8 mouse cellular contexts compared by ENCODE assay signal in the genomic region with DNA sequence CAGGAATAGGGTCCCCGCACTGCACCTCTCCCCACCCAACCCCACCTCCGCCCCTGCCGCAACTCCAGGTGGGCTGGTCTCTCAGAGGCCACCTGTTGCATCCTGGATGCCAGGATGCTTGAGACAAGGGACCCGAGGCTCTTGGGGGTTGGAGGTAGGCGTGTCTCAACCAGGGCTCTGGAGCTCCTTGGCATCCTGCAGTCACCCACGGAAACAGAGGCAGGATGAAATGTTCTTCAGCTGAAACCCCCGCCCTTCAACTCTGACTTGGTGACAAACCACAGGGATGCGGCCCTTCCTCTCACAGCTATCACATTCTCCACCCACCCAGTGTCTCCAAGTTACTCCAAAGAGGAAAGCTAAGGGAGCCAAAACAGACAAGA. TPM values are rescaled to one million over a fixed set of nuclear protein-coding genes. Genes with fewer than 3 reads are reported as not detected.
DNase-seq lines count a peak whose midpoint lies in the region; ATAC-seq lines count a peak whose summit lies in the region.

No protein-coding gene starts in this region.

- WGBS in neural tube, embryonic 11.5 days, result 5% methylated on average over 8 of the region's 8 CpGs
- WGBS in forebrain, embryonic 14.5 days, result 12% methylated on average over 7 of the region's 8 CpGs
- WGBS in limb, embryonic 12.5 days, result 9% methylated on average over 8 of the region's 8 CpGs
- 13% methylated on average over 8 of the region's 8 CpGs for WGBS in stomach, embryonic 14.5 days

- H3K4me3 ChIP-seq in neural tube, embryonic 11.5 days (ENCODE audit: low read depth, low read length), result peak overlapping the region; percentile 52
- peak overlapping the region; percentile 60 for H3K4me3 ChIP-seq in forebrain, embryonic 14.5 days (ENCODE audit: low read depth, low read length)
- H3K4me3 ChIP-seq in limb, embryonic 12.5 days (replicated peaks), result peak overlapping the region; percentile 83
- H3K4me3 ChIP-seq in stomach, embryonic 14.5 days (ENCODE audit: low read depth, low read length), result peak overlapping the region; percentile 72

- intact Hi-C loops in left cerebral cortex, postnatal 14 days (cut with DNase I), result no loop called here

- H3K27ac ChIP-seq in neural tube, embryonic 11.5 days (ENCODE audit: low read depth, low read length), result no peak overlapping the region
- H3K27ac ChIP-seq in forebrain, embryonic 14.5 days (ENCODE audit: low read depth, low read length), result no peak overlapping the region
- H3K27ac ChIP-seq in limb, embryonic 12.5 days, result no peak overlapping the region
- H3K27ac ChIP-seq in stomach, embryonic 14.5 days (ENCODE audit: low read length), result no peak overlapping the region

- no peaks in the 10 kb centered on the region for H3K9me3 ChIP-seq in neural tube, embryonic 11.5 days (ENCODE audit: control insufficient read depth, low read length)
- no peaks in the 10 kb centered on the region for H3K9me3 ChIP-seq in forebrain, embryonic 14.5 days (replicated peaks; ENCODE audit: control insufficient read depth, low read length)
- H3K9me3 ChIP-seq in limb, embryonic 12.5 days, result no peaks in the 10 kb centered on the region
- no peaks in the 10 kb centered on the region for H3K9me3 ChIP-seq in stomach, embryonic 14.5 days (ENCODE audit: control insufficient read depth, low read depth, low read length)

- H3K4me2 ChIP-seq in neural tube, embryonic 11.5 days (ENCODE audit: low read depth), result peak overlapping the region; percentile 94
- H3K4me2 ChIP-seq in forebrain, embryonic 14.5 days (ENCODE audit: low read length), result peak overlapping the region; percentile 100
- H3K4me2 ChIP-seq in limb, embryonic 12.5 days, result peak overlapping the region; percentile 97
- peak overlapping the region; percentile 98 for H3K4me2 ChIP-seq in stomach, embryonic 14.5 days (replicated peaks; ENCODE audit: low read depth, low read length)

- peaks cover 13% of the 10 kb centered on the region for H3K27me3 ChIP-seq in neural tube, embryonic 11.5 days (ENCODE audit: control insufficient read depth, insufficient read depth, low read length)
- peaks cover 17% of the 10 kb centered on the region for H3K27me3 ChIP-seq in forebrain, embryonic 14.5 days (replicated peaks; ENCODE audit: control insufficient read depth, insufficient read depth, low read length)
- H3K27me3 ChIP-seq in limb, embryonic 12.5 days, result peaks cover 34% of the 10 kb centered on the region
- no peaks in the 10 kb centered on the region; the same call in 1 of the 2 replicates for H3K27me3 ChIP-seq in stomach, embryonic 14.5 days (ENCODE audit: control insufficient read depth, insufficient read depth, low read length)

- no peak for ATAC-seq in neural tube, embryonic 11.5 days (ENCODE audit: insufficient read depth, low FRiP score, low TSS enrichment)
- ATAC-seq in forebrain, embryonic 14.5 days, result no peak; the same call in 1 of the 2 replicates
- no peak for ATAC-seq in limb, embryonic 12.5 days (ENCODE audit: insufficient number of reproducible peaks, insufficient read depth, low FRiP score, low TSS enrichment, low read depth)
- no peak for ATAC-seq in stomach, embryonic 14.5 days (ENCODE audit: insufficient number of reproducible peaks, insufficient read depth, low FRiP score, low read depth)

- H3K9ac ChIP-seq in neural tube, embryonic 11.5 days (ENCODE audit: low read length), result peak overlapping the region; percentile 62; the same call in 1 of the 2 replicates
- peak overlapping the region; percentile 66 for H3K9ac ChIP-seq in forebrain, embryonic 14.5 days (ENCODE audit: low read length)
- H3K9ac ChIP-seq in limb, embryonic 12.5 days (replicated peaks), result peak overlapping the region; percentile 86; the same call in 1 of the 2 replicates
- peak overlapping the region; percentile 66 for H3K9ac ChIP-seq in stomach, embryonic 14.5 days (replicated peaks; ENCODE audit: low read depth, low read length)

- H3K36me3 ChIP-seq in neural tube, embryonic 11.5 days (ENCODE audit: control insufficient read depth, insufficient read depth, low read length), result no peaks in the 10 kb centered on the region
- no peaks in the 10 kb centered on the region for H3K36me3 ChIP-seq in forebrain, embryonic 14.5 days (ENCODE audit: control insufficient read depth, insufficient read depth, low read length)
- no peaks in the 10 kb centered on the region for H3K36me3 ChIP-seq in limb, embryonic 12.5 days
- H3K36me3 ChIP-seq in stomach, embryonic 14.5 days (ENCODE audit: control insufficient read depth, insufficient read depth, low read length), result no peaks in the 10 kb centered on the region

- 0 out of 2 replicates have a peak, but pooled peaks cover 3% of the 10 kb centered on the region for H3K4me1 ChIP-seq in neural tube, embryonic 11.5 days (ENCODE audit: control insufficient read depth, insufficient read depth, low read length)
- peaks cover 6% of the 10 kb centered on the region for H3K4me1 ChIP-seq in forebrain, embryonic 14.5 days (ENCODE audit: control insufficient read depth, insufficient read depth, low read length)
- H3K4me1 ChIP-seq in limb, embryonic 12.5 days (replicated peaks), result peaks cover 24% of the 10 kb centered on the region
- H3K4me1 ChIP-seq in stomach, embryonic 14.5 days (ENCODE audit: control insufficient read depth, insufficient read depth, low read length), result peaks cover 5% of the 10 kb centered on the region; the same call in 1 of the 2 replicates

- no peak for DNase-seq in neural tube, embryonic 11.5 days (ENCODE audit: low spot score)
- DNase-seq in neural tube, embryonic 10.5 days (ENCODE audit: extremely low spot score, low spot score), result no peak
- peak; percentile 16 for DNase-seq in forebrain, embryonic 14.5 days (ENCODE audit: low spot score)
- no peak for DNase-seq in cerebellum, adult 11 months
- DNase-seq in layer of hippocampus, adult 9-10 months (ENCODE audit: low spot score), result no peak
- DNase-seq in left cerebral cortex, postnatal 14 days (ENCODE audit: low spot score in 2 of 2), result no peak

RNA-seq across cellular contexts. Expression of a gene that starts 1.0 kb away (rescaled TPM):
- polyA plus RNA-seq in neural tube, embryonic 11.5 days (2014; fragmentation: Nextera tagmentation; extraction: Ambion mirVana), result 0.31 and 0.41 TPM in 2 replicates
- 0.36 and 0.52 TPM in 2 replicates for polyA plus RNA-seq in forebrain, embryonic 14.5 days (2014; fragmentation: Nextera tagmentation; extraction: Ambion mirVana)
- polyA plus RNA-seq in limb, embryonic 12.5 days (2016; fragmentation: Nextera tagmentation; extraction: Ambion mirVana), result 1.9 and 3.0 TPM in 2 replicates
- polyA plus RNA-seq in stomach, embryonic 14.5 days (2014; fragmentation: Nextera tagmentation; extraction: Ambion mirVana), result 2.4 and 3.1 TPM in 2 replicates
- 1 to 10 TPM; 3.1 to 4.1 TPM for total RNA-seq in left cerebral cortex, postnatal 14 days (2021)

RNA-seq across cellular contexts. Expression of a gene that starts 36.6 kb away (rescaled TPM):
- 1.3 and 2.1 TPM in 2 replicates for polyA plus RNA-seq in neural tube, embryonic 11.5 days (2014; fragmentation: Nextera tagmentation; extraction: Ambion mirVana)
- 1.6 and 2.0 TPM in 2 replicates for polyA plus RNA-seq in forebrain, embryonic 14.5 days (2014; fragmentation: Nextera tagmentation; extraction: Ambion mirVana)
- 3.5 and 3.7 TPM in 2 replicates for polyA plus RNA-seq in limb, embryonic 12.5 days (2016; fragmentation: Nextera tagmentation; extraction: Ambion mirVana)
- polyA plus RNA-seq in stomach, embryonic 14.5 days (2014; fragmentation: Nextera tagmentation; extraction: Ambion mirVana), result 2.0 and 2.3 TPM in 2 replicates
- 1 to 10 TPM; 5.5 to 8.3 TPM for total RNA-seq in left cerebral cortex, postnatal 14 days (2021)

RNA-seq across cellular contexts. Expression of a gene that starts 36.8 kb away (rescaled TPM):
- 7.6 and 9.0 TPM in 2 replicates for polyA plus RNA-seq in neural tube, embryonic 11.5 days (2014; fragmentation: Nextera tagmentation; extraction: Ambion mirVana)
- 5.9 and 6.8 TPM in 2 replicates for polyA plus RNA-seq in forebrain, embryonic 14.5 days (2014; fragmentation: Nextera tagmentation; extraction: Ambion mirVana)
- 9.8 and 10.1 TPM in 2 replicates for polyA plus RNA-seq in limb, embryonic 12.5 days (2016; fragmentation: Nextera tagmentation; extraction: Ambion mirVana)
- polyA plus RNA-seq in stomach, embryonic 14.5 days (2014; fragmentation: Nextera tagmentation; extraction: Ambion mirVana), result 8.1 and 9.2 TPM in 2 replicates
- total RNA-seq in left cerebral cortex, postnatal 14 days (2021), result 1 to 10 TPM; 4.4 to 4.9 TPM
